Mouse (Mus musculus) embryonic fibroblast, embryonic 13.5 days (primary cell): ENCODE results near the gene Col1a2.
A peak's percentile ranks its signal among the peaks of the same experiment; 100 is the strongest.

Source experiments
- CTCF ChIP-seq: IDR thresholded peaks from 2 replicates; pipeline ENCODE4 v1.5.1; 2011; ENCODE audit warnings: mild to moderate bottlenecking, control low read depth, low read length, moderate library complexity, borderline replicate concordance; ENCODE audit not compliant: insufficient read depth
- POLR2A ChIP-seq: IDR thresholded peaks from 2 replicates; pipeline ENCODE4 v1.6.1; 2011; ENCODE audit warnings: low read depth, mild to moderate bottlenecking, control low read depth, low read length, moderate library complexity

DNA sequence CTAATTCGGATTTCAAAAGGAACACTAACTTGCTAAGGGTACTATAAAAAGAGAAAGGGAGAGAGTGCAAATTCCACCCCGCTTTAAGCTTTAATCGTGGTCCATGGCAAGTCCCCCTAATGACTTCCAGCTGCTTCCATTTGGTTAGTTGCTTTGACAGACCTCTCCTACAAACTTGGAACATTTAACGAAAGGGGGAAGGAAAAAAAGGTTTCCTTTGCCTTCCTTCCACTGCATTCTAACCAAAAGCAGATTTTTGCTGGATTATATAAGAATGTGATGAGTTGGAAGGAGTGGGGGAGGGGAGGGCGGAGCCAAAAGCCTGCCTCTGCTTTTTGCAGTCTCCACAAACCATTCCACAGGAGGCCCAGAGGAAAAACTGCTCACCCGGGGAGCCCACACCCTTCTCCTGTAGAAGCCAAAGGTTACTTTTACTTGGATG lies 47.0 kb upstream of the Col1a2 start:
- peak; percentile 31 for TF ChIP-seq POLR2A
- TF ChIP-seq CTCF: no peak
